Mouse (Mus musculus): Measurements from ENCODE around the gene 2200002D01Rik.

DNA sequence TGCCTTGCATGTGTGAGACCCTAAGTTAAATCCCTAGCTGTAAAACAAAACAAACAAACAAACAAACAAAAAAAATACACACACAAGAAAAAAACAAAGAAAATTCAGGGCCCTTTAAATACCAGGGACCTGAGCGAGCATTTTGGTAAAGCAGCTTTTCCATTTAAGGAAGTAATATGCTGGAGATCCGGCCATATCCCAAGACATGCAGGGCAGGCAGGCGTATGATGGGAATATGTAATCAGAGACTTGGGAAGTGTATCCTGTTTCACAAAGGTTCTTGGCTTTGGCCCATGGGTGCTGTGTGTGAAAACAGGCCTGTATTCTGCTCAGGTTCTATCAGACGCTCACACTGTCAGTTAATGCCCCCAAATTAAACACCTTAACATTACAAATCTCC lies 29.2 kb upstream of the 2200002D01Rik start:
- TF ChIP-seq CTCF (conservative IDR thresholded peaks at IDR 0.05; ENCODE audit: insufficient read depth, insufficient read length, low read depth, low read length) (no peak), POLR2A (IDR thresholded peaks at IDR 0.05; ENCODE audit: low read depth, low read length) (no peak)
